Mouse (Mus musculus): ENCODE results near the gene Isyna1. TPM values are rescaled to one million over a fixed set of nuclear protein-coding genes. Genes with fewer than 3 reads are reported as not detected.

Isyna1 gene
- polyA plus RNA-seq, 1 experiment: 81.9 TPM

Other genes with a start within 250 kb of the Isyna1 start
- 29.5 and 30.8 TPM in 2 replicates for gene Upf1, start 241.1 kb upstream of the Isyna1 start, polyA plus RNA-seq (2012; rRNA removed)
- 0.19 and 0.26 TPM in 2 replicates for gene Comp, start 220.8 kb upstream of the Isyna1 start, polyA plus RNA-seq (2012; rRNA removed)
- 103 and 110 TPM in 2 replicates for gene Crtc1, start 154.8 kb upstream of the Isyna1 start, polyA plus RNA-seq (2012; rRNA removed)
- gene Klhl26, start 117.4 kb upstream of the Isyna1 start, polyA plus RNA-seq (2012; rRNA removed): 59.4 and 59.6 TPM in 2 replicates
- gene Tmem59l, start 107.0 kb upstream of the Isyna1 start, polyA plus RNA-seq (2012; rRNA removed): 263 and 277 TPM in 2 replicates
- gene Crlf1, start 101.2 kb upstream of the Isyna1 start, polyA plus RNA-seq (2012; rRNA removed): 1.8 and 3.4 TPM in 2 replicates
- 197 and 210 TPM in 2 replicates for gene Rex1bd, start 87.6 kb upstream of the Isyna1 start, polyA plus RNA-seq (2012; rRNA removed)
- 901 and 1,108 TPM in 2 replicates for gene Uba52, start 83.6 kb upstream of the Isyna1 start, polyA plus RNA-seq (2012; rRNA removed)
- gene Fkbp8, start 66.6 kb upstream of the Isyna1 start, polyA plus RNA-seq (2012; rRNA removed): 560 and 609 TPM in 2 replicates
- 60.6 and 61.4 TPM in 2 replicates for gene Kxd1, start 66.4 kb upstream of the Isyna1 start, polyA plus RNA-seq (2012; rRNA removed)
- gene Ell, start 54.9 kb upstream of the Isyna1 start, polyA plus RNA-seq (2012; rRNA removed): 25.1 and 25.6 TPM in 2 replicates
- 266 and 276 TPM in 2 replicates for gene Ssbp4, start 14.5 kb downstream of the Isyna1 start, polyA plus RNA-seq (2012; rRNA removed)
- gene Lrrc25, start 21.8 kb downstream of the Isyna1 start, polyA plus RNA-seq (2012; rRNA removed): 0.78 and 0.86 TPM in 2 replicates
- 0.15 and 0.20 TPM in 2 replicates for gene Gdf15, start 38.1 kb downstream of the Isyna1 start, polyA plus RNA-seq (2012; rRNA removed)
- gene Pgpep1, start 66.0 kb downstream of the Isyna1 start, polyA plus RNA-seq (2012; rRNA removed): 17.2 and 25.8 TPM in 2 replicates
- gene Lsm4, start 78.9 kb downstream of the Isyna1 start, polyA plus RNA-seq (2012; rRNA removed): 113 and 128 TPM in 2 replicates
- gene Jund, start 104.6 kb downstream of the Isyna1 start, polyA plus RNA-seq (2012; rRNA removed): 226 and 228 TPM in 2 replicates
- gene Iqcn, start 109.1 kb downstream of the Isyna1 start, polyA plus RNA-seq (2012; rRNA removed): 0.32 and 0.40 TPM in 2 replicates
- 0.12 TPM in 1 of 2 replicates, not detected in the other for gene Gm3336, start 124.2 kb downstream of the Isyna1 start, polyA plus RNA-seq (2012; rRNA removed)
- 4.6 and 5.1 TPM in 2 replicates for gene Pde4c, start 129.3 kb downstream of the Isyna1 start, polyA plus RNA-seq (2012; rRNA removed)
- gene Rab3a, start 160.3 kb downstream of the Isyna1 start, polyA plus RNA-seq (2012; rRNA removed): 1,054 and 1,113 TPM in 2 replicates
- 47.6 and 60.6 TPM in 2 replicates for gene Mpv17l2, start 166.6 kb downstream of the Isyna1 start, polyA plus RNA-seq (2012; rRNA removed)
- 180 and 183 TPM in 2 replicates for gene Pik3r2, start 182.3 kb downstream of the Isyna1 start, polyA plus RNA-seq (2012; rRNA removed)
- gene Mast3, start 210.7 kb downstream of the Isyna1 start, polyA plus RNA-seq (2012; rRNA removed): 178 and 202 TPM in 2 replicates
- gene Il12rb1, start 214.1 kb downstream of the Isyna1 start, polyA plus RNA-seq (2012; rRNA removed): 0.48 and 0.71 TPM in 2 replicates
- 24.6 and 27.8 TPM in 2 replicates for gene Arrdc2, start 245.3 kb downstream of the Isyna1 start, polyA plus RNA-seq (2012; rRNA removed)

Data from frontal cortex, adult 2 months (tissue).